Mouse (Mus musculus) c-Kit-positive CD71-positive TER-119-negative erythroid progenitor cells, embryonic 14.5 days (primary cell): Measurements from ENCODE around the gene Mettl15.
"Not testable (repeated sequence)": the region's sequence is repeated elsewhere in the genome, so short reads cannot be mapped to it uniquely, and the experiment has no call there.

Source experiments
- DNase-seq: peaks from one replicate; pipeline ENCODE4 v3.0.0-alpha.2; 2013; ENCODE audit warnings: low read depth

Gene Mettl15

DNA sequence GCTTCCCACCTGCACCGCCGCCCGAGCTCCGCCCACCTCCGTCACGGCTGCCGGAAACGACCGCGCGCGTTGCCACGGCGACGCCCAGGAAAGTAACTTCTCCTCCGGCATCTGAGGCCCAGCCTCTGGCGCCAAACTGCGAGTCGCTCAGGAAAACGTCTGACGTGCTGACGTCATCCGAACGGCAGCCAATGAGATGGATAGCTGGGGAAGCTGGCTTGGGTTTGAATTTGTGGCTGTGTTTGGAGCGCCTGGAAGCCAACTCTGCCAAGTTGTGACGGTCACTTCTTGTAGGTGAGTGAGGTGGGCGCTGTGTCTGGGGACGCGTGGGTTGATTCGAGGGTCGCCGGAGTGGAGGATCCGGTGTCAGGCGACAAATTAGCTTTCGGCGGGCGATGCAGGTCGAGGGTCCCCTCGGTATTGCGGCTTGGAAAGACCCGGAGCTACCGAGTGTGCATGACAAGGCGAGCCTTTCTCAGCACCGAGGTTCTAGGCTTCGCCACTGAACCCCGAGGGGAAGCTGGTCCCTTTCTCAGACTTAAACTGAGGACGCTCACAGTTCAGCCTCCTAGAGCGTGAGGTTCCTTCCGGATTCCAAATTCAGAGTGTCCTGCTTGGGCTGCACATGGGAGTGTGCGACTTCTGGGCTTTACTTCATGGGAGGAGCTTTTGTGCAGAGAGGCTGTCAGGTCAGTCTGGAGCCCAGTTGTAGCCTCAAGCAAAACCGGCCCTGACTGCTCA is at the start of gene Mettl15, which contains the start of gene Kif18a:
Mettl15 (minus strand) TSS at position 149 of the 741 bp plus-strand sequence.
Kif18a (plus strand) TSS at position 139 of the 741 bp plus-strand sequence.
- peak; percentile 95 for DNase-seq

DNA sequence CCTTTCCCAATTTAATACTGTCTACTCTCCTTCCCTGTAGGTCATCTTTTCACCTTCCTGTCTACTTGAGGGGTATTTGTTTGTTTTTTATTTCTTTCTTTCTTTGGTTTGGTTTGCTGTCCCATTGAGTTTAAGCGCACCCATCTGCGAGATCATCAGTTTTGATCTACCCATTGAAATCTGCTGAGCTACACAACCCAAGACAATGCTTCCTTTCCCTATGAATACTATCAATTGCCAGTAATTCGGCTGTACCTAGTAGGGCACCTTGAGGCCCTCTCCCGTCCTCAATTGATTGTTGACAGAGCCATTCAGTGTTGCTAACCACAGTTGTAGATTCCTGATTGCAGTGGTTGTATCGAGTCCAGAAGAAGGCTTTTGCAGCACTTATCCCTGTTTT is 30.8 kb upstream of the Mettl15 start:
- no peak for DNase-seq

DNA sequence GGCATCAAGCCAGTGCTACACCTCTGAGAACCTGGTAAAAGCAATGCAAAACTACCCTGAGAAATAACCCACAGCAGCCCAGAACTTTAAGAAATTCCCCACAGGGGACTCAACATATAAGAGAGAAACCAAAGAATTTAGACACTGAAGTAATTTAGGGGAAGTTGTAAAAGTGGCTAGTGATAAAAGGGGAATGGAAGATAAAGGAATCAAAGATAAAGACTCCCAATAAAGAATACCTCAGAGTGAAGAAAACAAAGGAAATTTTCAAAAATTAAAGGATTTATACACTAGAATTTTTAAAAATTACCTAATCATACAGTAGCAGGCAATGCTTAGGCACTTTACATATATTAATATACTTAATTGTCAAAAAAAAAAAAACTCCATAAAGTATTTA is 23.1 kb upstream of the Mettl15 start:
- no peak for DNase-seq

DNA sequence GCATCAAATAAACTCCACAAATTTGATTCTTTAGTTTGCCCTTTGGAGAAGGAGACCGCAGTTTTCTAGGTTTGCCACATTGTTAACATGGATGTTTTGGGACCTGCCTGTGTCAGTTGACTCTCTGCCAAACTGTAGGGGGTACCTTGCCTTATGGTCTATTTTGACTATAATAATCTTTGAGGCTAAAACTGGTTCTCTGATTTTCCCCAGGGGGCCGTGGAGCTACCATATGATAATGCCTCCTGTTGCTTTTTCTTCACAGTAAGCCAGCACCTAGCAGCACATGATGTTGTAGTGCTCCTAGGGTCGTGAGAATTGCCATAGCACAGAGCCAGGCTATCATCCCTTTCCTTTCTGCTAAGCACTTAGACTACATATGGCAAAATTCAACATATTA is 21.7 kb upstream of the Mettl15 start:
- no peak for DNase-seq

DNA sequence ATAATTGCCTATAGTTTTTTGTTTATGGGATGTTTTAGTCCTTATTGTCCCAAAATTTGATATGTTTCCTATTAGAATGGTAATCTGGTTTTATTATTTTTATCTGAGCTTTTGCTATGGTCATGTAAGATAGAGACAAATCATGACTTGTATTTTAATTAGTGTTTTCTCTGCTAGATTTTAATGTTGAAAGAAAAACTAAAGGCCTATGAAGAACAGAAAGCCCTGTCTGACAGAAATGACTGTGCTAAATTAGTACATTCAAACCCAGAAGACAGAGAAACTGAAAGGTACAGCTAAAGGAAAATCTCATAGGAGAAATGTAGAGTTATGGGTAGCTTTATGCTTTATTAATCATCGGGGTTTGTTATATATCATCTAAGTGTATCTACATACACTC is 17.6 kb upstream of the Mettl15 start:
- no peak for DNase-seq

DNA sequence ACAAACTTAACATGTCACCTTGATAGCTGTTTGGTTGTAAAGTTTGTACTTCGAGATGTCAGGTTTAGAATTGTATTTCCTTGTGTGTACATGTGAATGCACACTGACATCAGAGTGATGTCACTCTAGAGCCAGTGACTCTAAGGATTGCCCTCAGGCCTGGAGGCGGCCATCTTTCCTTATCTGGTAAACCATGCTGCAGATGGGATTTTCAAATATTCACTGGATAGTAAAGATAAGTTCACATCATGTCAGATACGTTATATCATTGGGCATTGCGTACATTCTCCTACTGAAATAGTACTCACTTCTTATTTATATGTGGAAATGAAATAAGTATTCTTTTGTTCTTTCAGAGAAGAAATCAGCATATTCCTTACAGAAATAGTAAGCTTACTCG is 15.7 kb upstream of the Mettl15 start:
- peak; percentile 51 for DNase-seq

DNA sequence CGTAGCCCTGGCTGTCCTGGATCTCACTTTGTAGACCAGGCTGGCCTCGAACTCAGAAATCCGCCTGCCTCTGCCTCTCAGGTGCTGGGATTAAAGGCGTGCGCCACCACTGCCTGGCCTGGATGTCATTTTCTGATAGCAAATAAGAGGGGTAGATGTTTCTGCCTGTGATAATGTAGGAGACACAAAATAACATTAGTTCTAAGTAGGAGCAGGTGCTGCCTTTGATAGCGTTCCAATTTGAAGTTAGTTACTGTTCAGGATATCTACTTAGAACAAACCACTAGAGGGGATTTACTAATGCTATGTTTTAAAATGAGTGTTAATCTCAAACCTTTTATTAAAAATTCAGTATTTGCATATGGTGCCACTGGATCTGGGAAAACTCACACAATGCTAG is 8.8 kb upstream of the Mettl15 start:
- no peak for DNase-seq

DNA sequence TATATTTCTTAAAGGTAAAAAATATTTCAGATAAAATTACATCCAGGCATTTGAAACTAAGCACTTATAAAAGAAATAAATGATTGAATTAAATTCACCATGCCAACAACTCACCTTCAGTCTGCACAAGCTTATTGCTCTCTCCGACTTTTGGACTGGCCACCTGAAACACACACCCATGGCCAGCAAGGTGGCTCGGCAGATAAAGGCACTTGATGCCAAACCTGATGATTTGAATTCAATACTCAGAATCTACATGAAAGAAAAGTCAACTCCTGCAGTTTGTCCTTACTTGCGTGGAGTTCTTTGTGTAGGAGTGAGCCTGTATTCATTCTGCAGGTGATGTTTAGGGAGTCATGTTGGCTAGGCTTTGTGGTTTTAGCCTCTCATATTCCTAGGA is 3.6 kb upstream of the Mettl15 start:
- peak; percentile 59 for DNase-seq

DNA sequence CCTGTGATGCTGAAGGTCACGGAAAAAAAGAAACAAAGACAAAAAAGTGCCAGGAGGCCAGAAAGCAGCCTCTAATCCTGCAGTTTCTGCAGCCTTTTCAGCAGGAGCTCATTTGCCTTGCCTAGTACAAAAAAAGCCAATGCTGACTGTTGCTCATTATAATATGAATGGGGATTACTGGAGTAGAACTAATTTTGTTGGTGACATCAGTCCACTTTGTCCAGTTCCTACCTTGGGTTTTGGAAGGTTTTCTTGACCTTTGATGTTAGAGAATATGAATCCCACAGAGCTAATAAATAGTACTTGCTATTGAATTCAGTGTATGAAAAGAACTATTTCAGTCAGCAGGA is 768 bp upstream of the Mettl15 start:
- DNase-seq: no peak

DNA sequence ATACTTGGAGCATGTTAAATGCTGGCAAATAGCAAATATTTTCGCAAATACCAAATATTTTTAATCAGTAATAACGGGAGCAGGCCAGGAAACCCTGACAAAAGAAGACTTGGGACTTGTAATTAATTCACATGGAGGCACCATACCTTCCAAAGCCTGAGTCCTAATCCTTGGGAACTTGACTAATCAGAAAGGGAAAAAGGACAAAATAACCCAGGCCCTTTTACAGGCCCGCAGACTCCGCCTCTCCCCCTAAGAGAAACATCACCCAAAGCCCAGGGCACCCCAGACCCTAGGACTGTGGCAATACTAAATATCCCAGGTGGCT is 312 bp downstream of the Mettl15 start:
- DNase-seq: no peak

DNA sequence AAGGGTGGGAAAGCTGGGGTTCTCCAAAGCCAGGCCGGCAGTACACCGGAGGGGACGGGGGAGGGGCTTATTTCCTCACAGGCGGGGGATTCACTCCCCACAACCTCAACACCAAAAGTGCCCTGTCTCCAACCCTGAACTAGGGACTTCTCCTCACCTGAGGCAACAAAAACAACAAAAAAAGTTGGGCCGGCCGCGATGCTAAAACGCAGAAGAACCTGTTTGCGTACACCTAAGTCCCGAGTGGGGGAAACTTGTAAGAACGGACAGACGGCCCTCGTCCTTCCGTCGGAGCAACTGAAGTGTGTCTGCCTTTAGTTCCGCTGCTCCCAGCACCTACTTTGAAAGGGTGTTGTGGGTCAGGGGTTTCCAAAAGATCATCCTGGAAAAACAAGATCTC is 2.5 kb downstream of the Mettl15 start:
- DNase-seq: peak; percentile 46

DNA sequence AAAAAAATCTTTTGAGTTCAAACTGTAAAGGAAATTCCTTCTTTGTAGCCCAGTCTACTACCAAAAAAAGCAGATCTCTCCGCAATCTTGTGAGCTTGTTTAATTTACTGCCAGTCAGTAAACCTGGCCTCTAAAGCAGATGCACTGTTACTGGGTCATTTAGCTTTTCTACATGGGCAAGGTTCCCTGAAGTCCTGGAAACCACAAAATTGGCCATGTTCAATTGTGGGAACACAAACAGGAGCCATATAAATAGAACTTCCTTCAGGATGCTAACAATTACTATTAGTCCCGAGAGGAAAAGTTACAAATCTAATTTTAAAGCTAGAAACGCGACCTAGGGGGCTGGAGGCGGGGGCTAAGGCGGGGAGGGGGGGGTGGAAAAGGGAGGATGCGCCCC is 3.0 kb downstream of the Mettl15 start:
- DNase-seq: no peak

DNA sequence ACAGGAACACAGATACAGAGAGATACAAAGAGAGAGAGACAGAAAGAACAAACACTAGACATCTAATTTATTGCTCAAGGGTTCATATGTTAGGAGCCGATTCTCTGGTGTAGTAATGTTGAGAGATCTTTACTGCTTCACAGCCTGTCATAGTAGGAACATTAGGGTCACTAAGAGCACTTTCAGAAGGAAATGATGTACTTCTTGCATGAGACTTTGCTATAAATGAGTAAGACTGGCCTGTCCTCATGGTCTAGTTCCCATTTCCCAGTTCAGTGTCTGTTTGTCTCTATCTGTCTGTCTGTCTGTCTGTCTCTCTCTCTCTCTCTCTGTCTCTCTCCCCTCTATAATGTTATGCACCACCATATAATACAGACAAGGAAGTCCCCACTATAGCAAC is 7.5 kb downstream of the Mettl15 start:
- DNase-seq: no peak

DNA sequence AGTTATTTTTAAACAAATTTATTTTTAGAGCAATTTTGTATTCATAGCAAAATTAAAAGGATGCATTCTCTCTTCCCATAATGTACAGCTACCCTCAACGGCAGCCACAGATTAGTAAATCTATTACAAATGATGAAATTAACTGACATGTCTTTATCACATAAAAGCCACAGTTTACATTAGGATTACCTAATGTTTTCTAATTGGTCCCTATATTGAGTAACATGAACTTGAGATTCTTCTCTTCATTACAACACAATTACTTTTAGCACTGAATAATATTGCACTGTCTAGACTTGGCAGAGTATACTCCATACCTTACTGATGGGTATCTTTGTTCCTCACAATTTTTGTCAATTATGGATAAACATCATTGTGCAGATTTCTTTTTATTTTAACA is 17.8 kb downstream of the Mettl15 start:
- no peak for DNase-seq

DNA sequence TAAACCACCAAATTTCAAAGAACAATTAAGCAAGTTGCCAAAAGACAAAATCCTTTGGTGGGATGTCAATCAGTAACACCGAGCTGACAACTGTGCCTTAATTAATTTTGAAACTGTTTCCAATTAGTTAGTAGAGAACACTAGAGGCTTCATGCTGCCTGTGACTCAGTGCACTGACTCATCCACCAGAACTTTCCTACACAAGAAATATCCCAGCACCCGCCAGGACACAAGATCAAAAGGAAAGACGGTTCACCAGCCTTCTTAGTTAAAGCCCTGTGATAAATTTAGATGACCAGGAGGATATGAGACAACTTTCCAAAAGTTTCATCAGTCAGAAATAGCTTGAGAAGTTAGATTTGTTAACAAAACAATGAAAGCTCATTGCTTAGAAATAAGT is 38.6 kb downstream of the Mettl15 start:
- DNase-seq: no peak

DNA sequence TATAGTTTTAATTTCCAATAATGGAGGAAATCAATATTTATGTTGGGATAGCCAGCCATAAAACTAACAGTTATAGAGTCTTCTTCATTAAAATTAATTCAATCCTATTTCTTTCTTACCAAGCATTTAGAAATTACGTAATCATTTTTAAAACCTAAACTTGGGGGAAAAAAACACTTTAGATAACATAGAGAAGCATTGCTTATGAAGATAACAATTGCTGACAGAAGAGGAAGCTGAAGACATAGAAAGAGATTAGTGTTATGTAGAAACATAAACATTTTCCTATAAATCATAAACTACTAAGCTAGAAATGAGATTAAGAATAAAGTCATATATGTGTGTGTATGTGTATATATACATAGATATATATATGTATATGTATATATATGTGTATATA is 44.8 kb downstream of the Mettl15 start:
- DNase-seq: no peak

DNA sequence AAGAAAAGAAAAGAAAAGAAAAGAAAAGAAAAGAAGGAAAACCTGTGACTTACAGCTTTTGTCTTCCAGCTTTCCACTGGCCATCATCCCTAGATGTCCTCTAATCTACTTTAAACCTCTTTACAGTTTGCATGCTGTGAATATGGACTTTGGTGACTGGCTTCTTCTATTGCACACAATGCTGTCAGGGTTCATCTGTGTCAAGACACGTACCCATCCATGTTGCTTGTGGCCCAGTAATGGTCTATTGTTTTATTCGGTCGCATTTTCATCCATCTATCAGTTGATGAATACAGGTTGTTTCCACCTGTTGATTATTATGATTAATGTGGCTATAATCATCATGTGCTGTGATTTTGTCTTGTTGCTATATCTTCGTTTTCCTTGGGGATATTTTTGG is 46.7 kb downstream of the Mettl15 start:
- DNase-seq: no peak

DNA sequence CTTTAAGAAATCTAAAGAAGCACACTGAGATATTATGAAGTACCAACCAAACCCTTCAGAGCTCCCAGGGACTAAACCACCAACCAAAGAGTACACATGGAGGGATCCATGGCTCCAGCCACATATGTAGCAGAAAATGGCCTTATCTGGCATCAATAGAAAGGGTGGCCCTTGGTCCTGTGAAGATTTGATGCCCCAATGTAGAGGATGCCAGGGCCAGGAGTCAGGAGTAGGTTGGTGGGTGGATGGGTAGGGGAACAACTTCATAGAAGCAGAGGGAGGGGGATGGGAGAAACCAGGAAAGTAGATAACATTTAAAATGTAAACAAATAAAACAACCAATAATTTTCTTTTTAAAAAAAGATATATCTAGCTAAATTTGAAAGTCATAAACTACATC is 50.1 kb downstream of the Mettl15 start:
- DNase-seq: no peak

DNA sequence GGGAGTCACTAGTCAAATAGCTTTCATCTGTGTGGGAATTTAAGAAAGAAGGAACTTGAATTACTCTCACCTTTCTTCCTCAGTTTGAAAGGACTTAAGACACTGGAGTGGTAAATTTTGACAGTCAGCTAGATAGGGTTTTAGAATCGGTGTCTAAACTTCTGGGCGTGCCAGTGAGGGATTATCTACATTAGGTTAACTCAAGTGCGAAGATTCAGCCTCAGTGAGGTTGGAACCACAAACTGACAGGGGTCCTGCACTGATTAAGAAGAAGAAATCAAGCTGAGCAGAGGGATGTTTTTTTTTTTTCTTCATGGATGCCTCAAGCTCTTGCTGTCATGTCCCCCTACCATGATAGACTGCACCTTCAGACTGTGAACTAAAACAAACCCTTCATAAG is 53.4 kb downstream of the Mettl15 start:
- DNase-seq: no peak

DNA sequence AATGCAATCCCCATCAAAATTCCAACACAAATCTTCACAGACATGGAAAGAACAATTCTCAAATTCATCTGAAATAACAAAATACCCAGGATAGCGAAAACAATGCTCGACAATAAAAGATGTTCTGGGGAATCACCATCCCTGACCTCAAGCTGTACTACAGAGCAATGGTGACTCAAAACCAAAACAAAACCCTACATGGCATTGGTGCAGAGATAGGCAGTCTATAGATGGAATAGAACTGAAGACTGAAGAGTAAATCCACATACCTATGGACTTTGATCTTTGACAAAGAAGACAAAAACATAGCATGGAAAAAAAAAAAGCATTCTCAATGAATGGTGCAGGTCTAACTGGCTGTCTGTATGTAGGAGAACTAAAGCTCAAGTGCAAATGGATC is 59.1 kb downstream of the Mettl15 start:
- DNase-seq: no peak

DNA sequence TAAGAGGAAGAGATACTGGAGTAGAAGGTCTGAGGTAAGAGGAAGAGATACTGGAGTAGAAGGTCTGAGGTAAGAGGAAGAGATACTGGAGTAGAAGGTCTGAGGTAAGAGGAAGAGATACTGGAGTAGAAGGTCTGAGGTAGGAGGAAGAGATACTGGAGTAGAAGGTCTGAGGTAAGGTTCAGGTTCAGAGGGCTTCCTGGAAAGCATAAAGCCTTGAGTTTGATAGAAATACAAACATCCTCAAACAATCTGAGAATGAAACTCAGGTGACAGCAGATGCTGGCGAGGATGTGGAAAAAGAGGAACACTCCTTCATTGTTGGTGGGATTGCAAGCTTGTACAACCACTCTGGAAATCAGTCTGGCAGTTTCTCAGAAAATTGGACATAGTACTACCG is 63.9 kb downstream of the Mettl15 start:
- DNase-seq: not testable (repeated sequence)

DNA sequence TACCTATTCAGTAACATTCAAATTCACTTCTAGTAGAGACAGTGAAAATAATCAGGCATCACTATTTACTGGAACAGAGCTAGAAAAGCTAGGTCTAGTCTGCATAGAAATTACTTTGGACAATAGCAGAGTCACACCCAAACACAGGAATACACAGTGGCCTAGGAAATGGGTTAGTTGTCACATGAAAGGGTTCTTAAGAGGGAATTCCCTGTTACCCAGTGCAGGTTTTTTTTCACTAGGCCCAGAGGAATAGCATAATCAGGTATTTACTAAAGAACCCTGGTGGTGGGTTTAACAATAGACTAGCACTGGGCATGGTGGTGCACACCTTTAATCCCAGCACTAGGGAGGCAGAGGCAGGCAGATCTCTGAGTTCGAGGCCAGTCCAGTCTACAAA is 69.9 kb downstream of the Mettl15 start:
- DNase-seq: not testable (repeated sequence)

DNA sequence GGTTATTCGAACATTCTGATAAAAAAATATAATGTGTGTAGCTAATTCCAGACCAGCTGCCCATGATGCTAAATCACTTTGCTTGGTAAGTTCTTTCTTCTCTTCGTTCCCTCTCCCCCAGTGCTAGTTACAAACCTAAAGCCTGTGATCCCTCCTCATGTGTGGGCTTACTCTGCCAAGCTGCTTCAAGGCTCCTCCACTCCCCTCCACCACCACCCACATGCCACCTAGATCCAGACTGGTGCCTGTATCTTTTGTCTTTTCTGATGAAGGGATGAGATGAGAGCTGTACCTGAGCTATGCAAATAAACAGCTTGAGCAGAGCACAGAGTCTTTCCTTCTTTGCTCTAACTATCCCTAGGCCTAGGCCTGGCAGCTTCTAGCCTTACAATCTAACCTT is 72.5 kb downstream of the Mettl15 start:
- no peak for DNase-seq

DNA sequence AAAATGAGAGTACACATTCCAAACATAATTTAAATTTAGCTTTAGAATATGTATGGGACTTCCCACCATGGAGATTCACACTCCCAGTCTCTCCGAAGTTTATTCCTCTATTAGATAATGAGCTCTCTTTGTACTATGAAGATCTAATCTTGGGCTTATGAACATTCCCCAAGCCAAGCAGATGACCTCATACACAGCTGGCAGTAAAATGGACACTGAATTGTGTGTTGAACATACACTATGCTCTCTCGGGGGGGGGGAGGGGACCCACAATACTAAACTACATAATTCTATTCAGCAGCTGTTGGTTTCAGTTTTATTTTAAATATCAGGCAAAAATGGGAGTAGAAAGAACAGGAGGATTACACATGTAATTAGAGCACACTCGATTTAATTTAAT is 97.6 kb downstream of the Mettl15 start:
- DNase-seq: no peak

DNA sequence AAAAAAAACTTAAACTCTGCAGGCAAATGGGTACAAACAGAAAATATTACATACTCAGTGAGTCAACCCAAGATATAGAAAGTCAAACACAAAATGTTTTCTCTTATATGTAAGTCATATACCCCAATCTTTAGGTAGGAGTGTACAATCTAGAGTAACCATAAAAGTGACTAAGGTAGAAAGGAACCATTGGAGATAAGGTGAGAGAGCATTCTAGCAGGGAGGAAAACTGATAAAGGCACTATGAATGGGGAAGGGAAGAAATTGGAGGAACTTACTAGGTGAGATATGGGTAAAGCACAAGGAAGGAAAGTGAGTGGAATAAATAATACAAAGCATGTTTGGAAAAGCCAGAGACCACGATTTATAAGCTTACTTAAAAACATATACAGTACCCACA is 122.0 kb downstream of the Mettl15 start:
- DNase-seq: no peak
